Mouse (Mus musculus) left cerebral cortex, postnatal 25 days (tissue): ENCODE results near the gene Taf3. TPM values are rescaled to one million over a fixed set of nuclear protein-coding genes. Genes with fewer than 3 reads are reported as not detected.
A peak's percentile ranks its signal among the peaks of the same experiment; 100 is the strongest.

Source experiments
- DNase-seq, 2 experiments: peaks; one replicate each; pipeline ENCODE4 v3.0.0; 2022; ENCODE audit warnings: low spot score in 2 of 2, mixed read lengths in 1 of 2
- intact Hi-C: fragments of 180-260 bp; cut with DNase I; formaldehyde crosslinking; loops from one replicate; pipeline ENCODE4 v1.15.1; 2025
- total RNA-seq, 2 experiments: library from RNA; stranded (reverse); gene quantifications; 2 replicates each; pipeline ENCODE4 v1.2.3; 2021

Taf3 gene
- total RNA-seq, 2 experiments from 2014 or later = 14.6 to 15.2 TPM

DNA sequence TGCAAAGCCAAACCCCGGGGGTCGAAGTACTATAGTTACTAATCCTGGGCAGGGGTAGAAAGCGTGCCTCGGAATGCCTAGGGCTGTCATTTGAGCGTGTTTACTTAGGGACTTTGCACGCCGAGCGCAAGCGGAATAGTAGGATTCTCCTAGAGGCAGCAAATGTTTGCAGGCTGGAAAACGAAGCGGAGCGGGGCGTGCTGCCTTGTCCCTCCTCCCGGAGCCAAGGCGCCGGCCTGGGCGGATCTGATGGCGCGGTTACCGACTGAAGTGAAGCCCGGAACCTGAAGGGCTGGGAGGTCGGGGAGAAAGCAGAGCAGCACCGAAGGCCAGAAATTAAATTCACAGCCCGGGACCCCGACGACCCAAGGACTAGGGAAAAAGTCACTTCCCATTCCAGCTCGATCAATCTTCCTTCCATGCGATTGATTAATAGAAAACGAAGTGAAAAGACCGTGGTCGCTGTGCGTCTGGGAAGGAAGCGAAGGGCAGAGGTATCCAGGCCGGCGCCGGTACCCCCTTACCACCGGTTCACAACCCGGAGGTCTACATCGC lies 165.9 kb downstream of the Taf3 start:
- DNase-seq = no peak
- intact Hi-C loops = loop anchor here (10.0 kb wide), 2 partner anchors 1128 to 1208 kb away; no protein-coding TSS in a partner anchor

- intact Hi-C loops = loop anchor here (10.0 kb wide), 2 partner anchors 1127 to 1207 kb away; no protein-coding TSS in a partner anchor
- no peak for DNase-seq
Measured at GRCm38 (mm10) chr2:9881611-9882023, 166.8 kb downstream of the Taf3 start.

DNA sequence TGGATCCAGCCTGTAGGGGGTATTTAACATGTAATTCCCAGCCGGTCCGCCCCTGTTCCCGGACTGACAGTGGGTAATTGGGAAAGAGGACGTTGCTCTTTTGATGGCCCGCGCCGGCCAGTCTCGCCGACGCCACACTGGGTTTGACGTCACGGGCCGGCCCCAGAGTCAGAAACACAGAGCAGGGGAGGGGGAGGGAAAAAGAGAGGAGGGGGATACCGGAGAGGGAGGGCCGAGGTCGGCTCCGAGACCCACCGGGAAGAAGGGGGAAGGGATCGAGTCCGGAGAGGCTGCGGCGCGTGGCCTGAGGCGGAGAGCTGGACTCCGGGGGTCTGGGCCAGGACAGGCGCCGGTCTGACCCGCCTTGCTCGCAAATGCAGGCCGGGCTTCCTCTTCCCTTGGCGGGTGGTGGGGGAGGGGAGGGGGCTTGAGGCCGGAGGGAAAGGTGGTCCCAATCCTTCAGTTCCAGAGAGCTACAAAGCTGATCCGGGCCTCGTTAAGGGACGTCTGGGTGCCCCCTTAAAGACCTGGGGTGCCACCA lies 167.3 kb downstream of the Taf3 start, which contains the start of gene 4930412O13Rik:
Gene 4930412O13Rik, plus strand, starts transcription at position 202 of the 541 bp plus-strand sequence.
- intact Hi-C loops = loop anchor here (10.0 kb wide), 2 partner anchors 1126 to 1206 kb away; no protein-coding TSS in a partner anchor
- DNase-seq = no peak

DNA sequence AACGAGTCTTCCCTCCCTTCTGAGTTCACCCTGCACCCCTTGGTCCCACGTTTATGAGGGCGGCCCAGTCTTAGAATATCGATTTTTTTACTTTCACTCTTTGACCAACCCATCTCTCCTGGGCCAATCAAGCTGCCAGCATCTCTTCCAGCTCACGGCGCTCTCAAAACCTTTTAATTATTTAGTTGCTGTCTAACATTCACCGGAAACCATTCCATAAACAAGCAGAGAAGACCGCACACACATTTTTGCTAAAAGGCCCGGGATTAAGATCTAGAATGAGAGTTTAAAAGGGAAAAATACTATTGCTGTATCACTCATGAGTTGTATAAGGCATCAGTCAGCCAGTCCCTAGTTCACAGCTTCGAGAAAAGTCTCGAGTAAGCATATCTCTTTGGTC lies 168.1 kb downstream of the Taf3 start:
- intact Hi-C loops = loop anchor here (10.0 kb wide), 2 partner anchors 1125 to 1205 kb away; no protein-coding TSS in a partner anchor
- DNase-seq = no peak

- DNase-seq = peak; percentile 51 to 54
- intact Hi-C loops = loop anchor here (5.0 kb wide), 1 partner anchor 802 kb away; no protein-coding TSS in a partner anchor
Measured at GRCm38 (mm10) chr2:9879493-9879892, 168.9 kb downstream of the Taf3 start.

GRCm38 (mm10) chr2:9879092-9879491 lies 169.3 kb downstream of the Taf3 start:
- no peak for DNase-seq
- intact Hi-C loops = loop anchor here (5.0 kb wide), 1 partner anchor 802 kb away; no protein-coding TSS in a partner anchor

DNA sequence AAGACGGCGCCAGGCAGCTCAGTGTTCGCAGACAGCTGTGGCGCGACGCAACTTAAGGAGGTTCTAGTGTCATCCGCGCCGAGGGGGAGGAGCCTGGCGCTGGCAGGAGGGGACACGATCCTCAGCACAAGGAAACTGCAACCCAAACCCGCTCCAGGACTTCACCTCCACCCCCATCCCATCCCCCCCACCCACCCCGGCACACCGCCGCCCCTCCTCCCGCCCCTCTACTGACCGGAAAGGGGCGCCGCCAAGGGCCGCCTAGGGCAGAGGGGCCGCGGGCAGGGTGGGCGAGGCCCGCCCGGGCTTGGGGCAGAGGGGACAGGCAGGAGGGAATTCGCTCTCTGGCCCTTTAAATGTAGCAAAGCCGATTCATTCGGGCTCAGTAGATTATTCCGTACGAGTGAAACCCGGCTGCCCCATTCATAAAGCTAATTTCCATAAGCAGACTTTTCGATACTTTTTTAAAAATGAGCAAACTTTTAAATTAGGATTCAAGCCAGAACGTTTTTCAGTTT lies 169.8 kb downstream of the Taf3 start:
- DNase-seq = no peak
- intact Hi-C loops = loop anchor here (5.0 kb wide), 1 partner anchor 801 kb away; no protein-coding TSS in a partner anchor

DNA sequence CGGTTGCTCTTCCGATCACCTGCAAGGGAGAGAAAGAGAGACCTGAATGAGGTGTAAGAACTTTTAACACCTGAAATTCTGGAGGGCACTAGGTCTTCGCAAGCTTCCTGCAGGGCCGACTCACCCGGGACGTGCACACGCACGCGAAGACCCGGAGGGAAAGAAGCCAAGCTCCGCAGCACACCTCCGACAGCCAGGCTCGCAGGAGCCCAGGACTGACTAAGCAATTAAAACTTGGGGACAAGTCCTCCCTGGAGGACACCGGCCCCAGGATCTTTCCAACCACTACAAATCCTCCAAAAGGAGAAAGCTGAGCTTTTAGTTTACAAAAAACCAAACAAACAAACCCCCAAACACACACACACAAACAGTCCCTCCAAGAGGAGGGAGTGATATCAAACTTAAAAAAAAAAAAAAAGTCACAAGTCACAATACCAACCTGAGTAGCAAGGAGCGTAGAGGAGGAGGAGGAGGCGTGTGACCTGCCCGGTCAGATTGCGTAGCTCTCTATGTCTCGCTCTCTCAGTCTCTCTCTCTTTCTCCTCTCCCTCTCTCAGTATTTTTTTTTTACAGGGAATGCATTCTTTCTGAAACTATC lies 170.3 kb downstream of the Taf3 start:
- intact Hi-C loops = loop anchor here (5.0 kb wide), 1 partner anchor 801 kb away; no protein-coding TSS in a partner anchor
- no peak for DNase-seq

- intact Hi-C loops = loop anchor here (5.0 kb wide), 1 partner anchor 800 kb away; no protein-coding TSS in a partner anchor
Measured at GRCm38 (mm10) chr2:9877326-9877690, 171.1 kb downstream of the Taf3 start.

GRCm38 (mm10) chr2:9876621-9877325 lies 171.6 kb downstream of the Taf3 start:
- DNase-seq = no peak
- intact Hi-C loops = loop anchor here (5.0 kb wide), 1 partner anchor 799 kb away; no protein-coding TSS in a partner anchor

More at GRCm38 (mm10) chr2:9877326-9877690, 171.1 kb downstream of the Taf3 start:
- no peak for DNase-seq

DNA sequence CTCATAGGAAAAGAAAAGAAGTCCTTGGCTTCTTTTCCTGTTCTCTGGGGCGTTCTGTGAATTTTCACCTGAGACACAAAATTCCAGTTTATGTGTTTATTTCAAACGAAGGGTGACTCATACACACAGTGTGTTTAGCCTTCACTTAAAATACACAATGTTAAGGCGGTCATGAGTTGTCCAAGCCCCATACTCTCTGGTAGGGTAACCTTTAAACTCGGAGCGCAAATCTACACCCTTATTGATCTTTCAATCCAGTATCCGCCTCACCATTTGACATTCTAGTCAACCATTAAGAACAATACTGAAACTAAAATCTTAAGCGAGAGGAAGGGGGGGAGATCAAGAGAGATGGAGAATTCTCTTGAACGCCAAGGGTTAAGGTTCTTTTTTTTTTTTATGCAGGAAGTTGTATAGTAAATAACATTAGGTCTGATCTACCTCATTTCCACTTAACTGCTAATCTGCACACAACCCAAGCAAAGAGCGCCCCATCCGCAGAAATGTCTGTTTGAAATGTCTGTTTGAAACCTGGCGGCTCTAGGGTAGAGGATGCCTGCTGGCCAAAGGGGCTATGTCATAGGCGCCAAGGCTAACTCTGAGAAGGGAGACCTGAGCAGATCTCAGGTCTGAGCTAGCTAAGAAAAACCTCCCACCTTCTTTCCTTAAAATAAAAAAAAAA lies 172.6 kb downstream of the Taf3 start:
- intact Hi-C loops = loop anchor here (5.0 kb wide), 1 partner anchor 799 kb away; no protein-coding TSS in a partner anchor
- no peak for DNase-seq

DNA sequence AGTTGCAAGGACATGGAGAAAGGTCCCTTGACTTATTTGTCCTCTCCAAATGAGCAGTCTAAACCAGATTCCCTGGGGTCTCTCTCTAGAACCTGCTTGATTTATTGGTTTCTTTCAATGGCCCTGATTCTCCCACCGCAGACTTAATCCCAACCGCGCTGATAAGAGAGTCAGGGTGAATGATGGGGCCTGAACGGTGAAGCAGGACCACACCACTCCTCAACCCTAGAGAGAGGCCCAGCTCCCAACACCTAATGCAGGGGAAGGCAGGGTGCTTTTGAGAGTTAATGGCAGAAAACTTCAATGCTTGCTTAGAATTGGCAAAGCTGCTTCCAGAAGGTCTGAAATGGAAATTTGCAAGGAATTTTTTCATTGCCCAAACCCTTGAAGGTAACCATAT lies 173.2 kb downstream of the Taf3 start:
- DNase-seq = no peak
- intact Hi-C loops = loop anchor here (5.0 kb wide), 1 partner anchor 798 kb away; no protein-coding TSS in a partner anchor

- intact Hi-C loops = loop anchor here (5.0 kb wide), 1 partner anchor 797 kb away; no protein-coding TSS in a partner anchor
- no peak for DNase-seq
Measured at GRCm38 (mm10) chr2:9874467-9875219, 173.8 kb downstream of the Taf3 start.

DNA sequence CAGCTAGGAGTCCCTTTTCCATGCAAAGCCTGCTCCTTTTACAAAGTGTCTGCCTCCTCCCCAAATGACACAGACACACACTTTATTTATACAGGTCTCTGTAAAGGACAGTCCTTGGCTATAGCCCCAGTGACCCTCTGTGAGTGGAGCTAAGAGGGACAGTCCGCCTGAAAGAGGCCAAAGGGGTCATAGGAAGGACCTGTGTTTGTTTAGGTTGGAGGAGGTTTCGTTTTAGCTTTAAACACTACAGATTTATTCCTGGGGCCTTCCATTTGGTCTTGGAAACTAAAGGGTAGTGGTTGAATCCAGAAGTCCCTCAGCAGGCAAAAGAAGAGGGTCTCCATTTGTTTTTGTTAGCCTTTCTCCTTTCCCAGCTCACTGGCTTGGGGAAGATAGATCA lies 174.6 kb downstream of the Taf3 start:
- intact Hi-C loops = no loop called here
- DNase-seq = no peak

DNA sequence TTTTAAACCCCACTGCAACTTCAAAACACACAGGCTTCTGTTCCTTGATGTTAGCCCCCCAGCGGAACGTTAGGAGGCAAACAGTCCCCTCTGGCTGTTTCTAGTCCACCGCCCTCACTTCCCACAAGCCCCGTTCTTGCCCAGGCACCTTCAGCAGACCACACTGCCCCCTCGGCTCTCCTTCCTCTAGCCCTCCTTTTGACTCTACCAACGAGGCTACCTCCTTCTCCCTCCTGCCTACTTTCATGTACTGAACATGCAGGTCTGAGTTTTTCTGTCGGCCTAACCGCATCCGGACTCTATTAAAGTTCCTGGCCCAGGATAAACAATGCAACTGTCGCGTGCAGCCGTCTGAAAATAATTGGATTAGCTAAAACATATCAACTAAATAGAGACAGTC lies 175.7 kb downstream of the Taf3 start:
- intact Hi-C loops = no loop called here
- no peak for DNase-seq

GRCm38 (mm10) chr2:9871798-9872197 lies 176.6 kb downstream of the Taf3 start:
- DNase-seq = no peak
- intact Hi-C loops = no loop called here

GRCm38 (mm10) chr2:9871141-9871716 lies 177.2 kb downstream of the Taf3 start:
- intact Hi-C loops = no loop called here
- DNase-seq = no peak
